Mouse (Mus musculus) adrenal gland, postnatal 36 days (tissue): ENCODE measurements at regions not wholly inside any gene's neighbourhood (a gene's known extent, or its start where the extent isn't known, plus 50 kb on each side); places are given as distances from the start of the nearest gene placed in this dataset.
A peak's percentile ranks its signal among the peaks of the same experiment; 100 is the strongest.
"Not testable (repeated sequence)": the region's sequence is repeated elsewhere in the genome, so short reads cannot be mapped to it uniquely, and the experiment has no call there.

ENCODE experiments used
- DNase-seq, 2 experiments: peaks; one replicate each; pipeline ENCODE4 v3.0.0; 2021; ENCODE audit warnings: mixed read lengths in 1 of 2

DNA sequence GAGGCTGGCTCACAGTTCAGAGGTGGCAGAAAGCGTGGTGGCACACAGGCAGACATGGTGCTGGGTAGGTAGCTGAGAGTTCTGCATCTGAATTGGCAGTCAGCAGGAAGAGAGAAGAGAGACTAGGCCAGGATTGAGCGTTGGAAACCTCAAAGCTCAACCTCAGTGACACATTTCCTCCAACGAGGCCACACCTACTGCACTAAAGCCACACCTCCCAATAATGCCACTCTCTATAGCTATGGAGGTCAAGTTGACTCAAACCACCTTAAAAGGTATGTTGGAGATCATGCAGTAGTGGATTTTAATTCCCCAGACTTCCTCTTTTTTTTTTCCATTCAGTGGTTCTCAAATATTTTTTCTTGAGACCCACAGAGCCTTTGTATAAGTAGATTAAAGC, 57.1 kb downstream of the Ccdc54 start:
- no peak for DNase-seq

DNA sequence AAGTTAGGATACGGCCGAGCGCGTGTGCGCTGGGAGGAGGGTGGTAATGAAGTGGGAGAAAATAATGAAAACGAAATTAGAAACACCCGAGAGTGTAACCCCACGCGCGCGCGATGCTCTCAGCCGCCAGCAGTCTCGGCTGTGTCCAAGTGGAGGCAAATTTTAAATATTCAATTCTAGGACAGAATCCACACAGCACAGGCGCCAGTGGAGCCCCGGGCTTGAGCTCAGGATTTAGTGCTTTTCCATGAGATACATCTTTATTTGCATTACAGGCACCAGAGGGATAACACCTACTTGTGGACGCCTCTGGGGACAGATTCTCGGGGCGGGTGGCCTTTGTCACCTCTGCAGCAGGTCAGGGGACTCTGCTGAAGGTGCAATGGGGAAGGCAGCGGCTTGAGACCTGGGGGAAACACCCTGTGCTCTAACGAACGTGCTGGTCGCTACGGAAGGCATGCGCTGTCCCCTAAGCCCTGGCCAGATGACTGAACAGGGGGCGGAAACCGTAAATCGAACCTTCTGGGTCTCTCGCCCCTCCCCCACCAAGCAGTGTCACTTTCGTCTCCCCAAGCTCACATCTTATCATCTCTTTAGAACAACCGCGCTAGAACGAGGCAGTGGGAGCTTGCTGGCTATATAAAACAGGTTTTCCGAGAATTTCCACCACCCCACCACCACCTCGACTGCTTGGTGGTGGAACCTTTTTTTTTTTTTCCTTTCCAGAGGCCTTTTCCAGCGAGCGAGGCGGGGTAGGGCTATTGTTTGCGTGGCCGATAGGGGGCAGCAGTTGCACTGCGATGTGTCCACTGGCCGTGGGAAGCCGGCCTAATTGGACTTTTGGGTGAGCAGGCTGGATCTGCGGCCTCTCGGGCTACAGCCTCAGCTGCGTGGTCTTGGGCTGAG, 61.2 kb downstream of the Ccdc54 start:
- DNase-seq = peak; percentile 93 to 95

DNA sequence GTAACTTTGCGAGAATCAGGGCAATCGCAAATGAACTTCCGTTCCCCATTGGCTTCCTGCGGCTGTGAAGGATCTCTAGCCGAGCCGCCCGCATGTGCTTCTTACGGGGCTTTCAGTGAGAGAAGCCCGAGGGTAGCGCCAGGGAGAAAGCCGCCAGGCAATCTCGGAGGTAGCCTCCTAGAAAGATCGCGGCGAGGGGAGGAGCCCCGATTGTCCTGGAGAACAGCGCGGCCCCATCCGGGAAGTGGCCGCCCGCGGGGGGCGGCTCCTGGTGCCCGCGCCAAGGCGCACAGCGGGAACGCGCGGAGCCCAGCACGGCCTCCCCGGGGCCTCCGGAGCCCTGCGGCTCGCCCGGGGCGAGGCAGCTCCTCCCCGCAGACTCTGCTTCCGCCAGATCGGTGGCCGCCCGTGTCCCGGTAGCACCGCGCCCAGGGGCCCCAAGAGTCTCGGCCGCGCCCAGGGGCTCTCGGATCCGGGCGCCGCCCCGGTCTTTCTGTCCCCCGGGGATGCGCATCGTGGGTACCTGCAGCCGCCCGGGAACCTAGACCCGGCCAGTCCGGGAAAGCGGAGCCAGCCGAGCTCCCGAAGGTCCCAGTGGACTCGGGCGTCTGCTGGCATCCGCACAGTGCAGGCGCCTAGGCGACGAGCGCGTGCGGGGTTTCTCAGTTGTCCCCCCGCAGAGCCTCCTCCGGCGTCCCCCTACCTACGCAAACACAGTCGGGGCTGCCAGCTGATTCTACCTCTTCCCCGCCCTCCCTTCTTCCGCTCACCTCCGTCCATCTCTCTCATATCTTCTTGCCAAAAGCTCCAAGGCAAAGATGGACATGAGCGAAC, 62.1 kb downstream of the Ccdc54 start:
- peak; percentile 89 to 90 for DNase-seq

GRCm38 (mm10) chr16:50528355-50528676, 62.6 kb downstream of the Ccdc54 start:
- DNase-seq = peak; percentile 40 to 53

- DNase-seq = not testable (repeated sequence)
Measured at GRCm38 (mm10) chr16:50526930-50527329, 64.0 kb downstream of the Ccdc54 start.

- DNase-seq = no peak
Measured at GRCm38 (mm10) chr16:50525934-50526366, 65.0 kb downstream of the Ccdc54 start.

DNA sequence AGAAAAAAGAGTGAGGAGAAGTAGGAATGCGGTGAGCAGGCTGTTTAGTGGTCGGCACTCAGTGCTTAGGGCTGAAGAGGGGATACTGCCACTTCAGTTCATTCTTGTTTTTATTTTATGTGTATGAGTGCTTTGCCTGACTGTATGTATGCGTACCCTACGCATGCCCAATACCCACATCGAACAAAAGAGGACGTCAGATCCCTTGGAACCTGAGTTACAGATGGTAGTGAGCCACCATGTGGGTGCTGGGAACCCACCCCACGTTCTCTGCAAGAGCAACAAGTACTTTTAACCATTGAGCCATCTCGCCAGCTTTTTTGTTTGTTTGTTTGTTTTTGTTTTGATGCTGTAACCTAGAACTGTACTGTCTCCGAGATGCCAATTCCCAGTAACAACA, 65.5 kb downstream of the Ccdc54 start:
- DNase-seq = no peak

- DNase-seq = no peak
Measured at GRCm38 (mm10) chr16:50519610-50520009, 71.3 kb downstream of the Ccdc54 start.

DNA sequence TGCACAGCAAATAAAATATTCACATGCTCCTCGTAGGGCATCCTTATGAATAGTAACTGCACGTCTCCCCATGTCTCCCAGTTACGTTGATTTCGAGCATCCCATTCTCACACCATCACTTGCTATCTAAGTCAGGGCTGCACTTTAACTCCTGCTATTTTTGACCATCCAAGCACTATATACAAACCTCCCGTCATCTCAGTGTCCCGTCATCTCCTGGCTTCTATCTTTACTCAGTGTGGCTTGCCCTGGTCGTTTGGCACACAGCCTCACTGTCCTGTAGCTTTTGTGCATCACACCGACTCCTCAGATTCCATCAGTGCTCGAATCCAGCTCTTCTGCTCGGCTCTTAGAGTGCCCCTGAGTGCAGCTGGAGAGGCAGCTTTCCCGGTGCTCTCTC, 74.4 kb downstream of the Ccdc54 start:
- DNase-seq = no peak

- DNase-seq = no peak
Measured at GRCm38 (mm10) chr16:50515039-50515438, 75.9 kb downstream of the Ccdc54 start.

DNA sequence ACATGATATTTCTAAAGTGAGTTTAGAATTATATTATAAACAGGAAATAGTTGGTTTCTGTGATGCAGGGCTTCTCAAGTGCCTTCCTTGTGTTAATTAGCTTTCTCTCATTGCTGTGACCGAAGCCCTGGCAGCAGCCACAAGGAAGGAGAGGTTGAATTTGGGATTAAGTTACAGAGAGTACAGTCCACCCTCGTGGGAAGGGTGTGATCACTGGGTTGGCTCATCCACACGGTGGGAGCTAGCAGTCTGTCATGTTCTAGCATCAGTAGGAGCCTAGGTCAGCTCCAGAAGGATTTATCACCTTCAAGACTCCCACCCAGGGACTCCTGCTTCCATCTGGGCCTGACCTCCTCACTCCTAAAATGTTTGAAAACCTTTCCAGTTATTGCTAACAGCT, 78.9 kb downstream of the Ccdc54 start:
- no peak for DNase-seq

DNA sequence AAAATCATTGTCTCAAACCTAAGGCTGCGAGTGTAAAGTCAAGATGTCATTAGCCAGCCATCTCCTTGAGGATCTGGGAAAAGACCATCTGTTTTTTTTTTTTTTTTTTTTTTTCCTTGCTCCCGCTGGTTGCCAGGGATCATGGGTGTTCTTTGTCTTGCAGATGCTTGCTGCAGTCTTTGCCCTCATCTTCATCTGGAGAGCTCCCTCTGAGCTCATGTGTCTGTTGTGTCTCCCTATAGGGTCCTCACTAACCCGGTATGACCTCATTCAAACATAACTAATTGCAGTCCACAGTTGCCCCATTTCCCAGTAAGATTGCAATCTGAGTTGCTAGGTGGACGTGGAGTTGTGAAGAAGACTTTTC, 77.3 kb upstream of the Bbx start:
- no peak for DNase-seq

- DNase-seq = no peak
Measured at GRCm38 (mm10) chr16:50508673-50509528, 76.7 kb upstream of the Bbx start.

DNA sequence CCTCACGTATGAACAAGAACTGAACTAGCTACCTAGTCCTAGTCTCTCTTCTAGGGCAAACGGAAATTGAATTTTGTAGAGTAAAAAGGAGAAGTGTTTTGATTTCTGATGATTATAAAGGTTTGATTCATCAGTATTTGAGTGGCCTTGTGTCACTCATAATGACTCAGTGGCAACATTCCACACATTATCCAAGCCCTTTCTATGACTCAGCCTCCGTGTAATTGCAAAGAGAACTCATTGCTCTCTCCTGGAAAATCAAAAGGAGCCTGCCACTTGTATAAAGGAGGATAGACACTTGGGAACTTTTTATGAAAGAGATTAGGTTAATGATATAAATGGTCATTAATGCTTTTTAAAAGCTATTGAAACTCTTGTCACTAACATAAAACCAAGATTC, 72.4 kb upstream of the Bbx start:
- DNase-seq = no peak

DNA sequence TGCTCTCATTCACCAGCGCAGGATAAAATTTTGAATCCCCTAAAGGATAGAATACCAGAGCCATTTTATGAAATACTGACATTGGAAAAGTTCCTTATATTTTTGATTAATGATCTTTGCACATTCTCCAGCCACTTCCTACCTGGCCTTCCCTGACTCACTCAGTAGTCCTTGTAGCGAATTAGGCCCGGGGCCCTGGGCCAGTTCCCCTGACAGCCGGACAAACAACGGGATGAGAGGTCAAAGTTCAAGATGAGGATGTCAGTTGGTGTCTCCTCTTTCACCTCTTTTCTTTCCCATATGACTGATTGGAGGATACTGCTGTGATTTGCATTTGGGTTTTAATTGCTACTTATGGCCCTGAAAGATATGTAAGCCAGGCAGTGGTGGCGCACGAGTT, 66.7 kb upstream of the Bbx start:
- DNase-seq = no peak

GRCm38 (mm10) chr16:50493662-50494061, 61.5 kb upstream of the Bbx start:
- no peak for DNase-seq

GRCm38 (mm10) chr16:50489244-50489643, 57.1 kb upstream of the Bbx start:
- DNase-seq = no peak

- DNase-seq = no peak
Measured at GRCm38 (mm10) chr16:50482360-50482786, 50.2 kb upstream of the Bbx start.
